Comparison of ENCODE assay signal across 22 mouse cellular contexts in the genomic region with DNA sequence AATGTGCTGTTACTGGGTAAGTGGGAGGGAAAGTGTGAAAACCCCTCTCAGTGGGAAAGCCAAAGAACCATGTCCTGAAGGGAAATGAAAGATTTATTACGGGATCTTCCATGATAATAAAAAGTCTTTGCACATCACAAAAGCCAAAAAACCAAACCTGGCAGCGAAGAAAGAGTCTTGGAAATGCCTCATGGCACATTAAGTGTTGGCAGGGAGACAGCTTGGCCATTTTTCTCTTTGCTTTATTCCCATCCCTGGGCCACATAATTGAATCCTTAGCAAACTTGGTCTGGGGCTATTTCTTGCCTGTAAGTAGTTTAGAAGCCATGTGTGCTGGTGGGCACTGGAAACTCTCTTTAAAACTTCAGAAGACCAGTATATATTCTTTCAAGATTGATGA.
DNase-seq lines count a peak whose midpoint lies in the region; ATAC-seq and TF ChIP-seq lines count a peak whose summit lies in the region.
"Had no signal": no experiment of that assay in that cellular context is flagged by ENCODE, and none has a peak within 500 bp of the region (broad histone marks: within the 10 kb centered on the region; RNA-seq: fewer than 3 reads in every experiment).

No protein-coding gene starts in this region.

- no peak overlapping the region for H3K4me3 ChIP-seq in hindbrain, embryonic 14.5 days (replicated peaks; ENCODE audit: low read length)
- no peak overlapping the region for H3K4me3 ChIP-seq in hindbrain, embryonic 12.5 days
- H3K4me3 ChIP-seq: embryonic facial prominence, embryonic 13.5 days; limb, embryonic 13.5 days; liver, embryonic 13.5 days; stomach, embryonic 15.5 days had no signal

- 60% methylated on average over 2 of the region's 2 CpGs for WGBS in hindbrain, embryonic 14.5 days
- WGBS in hindbrain, embryonic 12.5 days, result 77% methylated on average over 2 of the region's 2 CpGs

- H3K9ac ChIP-seq in hindbrain, embryonic 14.5 days, result no peak overlapping the region
- H3K9ac ChIP-seq in hindbrain, embryonic 12.5 days, result no peak overlapping the region
- H3K9ac ChIP-seq: embryonic facial prominence, embryonic 13.5 days; limb, embryonic 13.5 days; liver, embryonic 13.5 days; stomach, embryonic 15.5 days had no signal

- ATAC-seq in hindbrain, embryonic 14.5 days (ENCODE audit: low FRiP score), result peak; percentile 44; the same call in 1 of the 2 replicates
- no peak for ATAC-seq in hindbrain, embryonic 12.5 days (ENCODE audit: low FRiP score)
- ATAC-seq: forebrain, embryonic 16.5 days; intestine, postnatal 0 days had no signal

- H3K9me3 ChIP-seq in hindbrain, embryonic 14.5 days (ENCODE audit: control insufficient read depth, low read length), result no peaks in the 10 kb centered on the region
- H3K9me3 ChIP-seq in hindbrain, embryonic 12.5 days (replicated peaks), result no peaks in the 10 kb centered on the region
- H3K9me3 ChIP-seq: embryonic facial prominence, embryonic 13.5 days; limb, embryonic 13.5 days; liver, embryonic 13.5 days; stomach, embryonic 15.5 days had no signal

- H3K4me2 ChIP-seq in hindbrain, embryonic 14.5 days (replicated peaks), result no peak overlapping the region
- no peak overlapping the region for H3K4me2 ChIP-seq in hindbrain, embryonic 12.5 days (replicated peaks)
- H3K4me2 ChIP-seq: embryonic facial prominence, embryonic 13.5 days; heart, embryonic 11.5 days; limb, embryonic 13.5 days; liver, embryonic 13.5 days; stomach, embryonic 15.5 days had no signal

- H3K27ac ChIP-seq in hindbrain, embryonic 14.5 days, result no peak overlapping the region; the same call in 1 of the 2 replicates
- no peak overlapping the region for H3K27ac ChIP-seq in hindbrain, embryonic 12.5 days
- H3K27ac ChIP-seq: embryonic facial prominence, embryonic 13.5 days; limb, embryonic 13.5 days; liver, embryonic 13.5 days; stomach, embryonic 15.5 days had no signal

- no peak for TF ChIP-seq POLR2A in brain, embryonic 14.5 days (IDR thresholded peaks at IDR 0.05; ENCODE audit: borderline replicate concordance, extremely low read depth, insufficient read depth, insufficient read length, poor library complexity, severe bottlenecking)

- no peak for TF ChIP-seq CTCF in brain, embryonic 14.5 days (IDR thresholded peaks at IDR 0.05; ENCODE audit: borderline replicate concordance, extremely low read depth, insufficient read depth, insufficient read length)

- DNase-seq in adrenal gland, postnatal 10 days, result peak; percentile 7
- no peak for DNase-seq in adrenal gland, postnatal 4 days (ENCODE audit: low spot score in 2 of 2)
- no peak for DNase-seq in hindbrain, embryonic 14.5 days (ENCODE audit: low spot score)
- DNase-seq in left cerebral cortex, postnatal 4 days, result peak; percentile 13
- no peak for DNase-seq in left cerebral cortex, adult 9 months (ENCODE audit: low spot score in 2 of 2)
- DNase-seq in brain, embryonic 14.5 days (ENCODE audit: low read depth), result peak; percentile 56
- DNase-seq in urinary bladder, postnatal 14 days (ENCODE audit: low spot score), result no peak
- DNase-seq: adrenal gland, postnatal 14 days; cerebellum, adult 9-10 months; gastrocnemius, postnatal 14 days; heart, adult 11 months; liver, embryonic 13.5 days; lung, adult 2 months; lung, postnatal 4 days; thymus, postnatal 25 days had no signal

- intact Hi-C loops in left cerebral cortex, postnatal 4 days (cut with DNase I), result no loop called here

- H3K27me3 ChIP-seq in hindbrain, embryonic 14.5 days (ENCODE audit: control insufficient read depth, insufficient read depth, low read length), result no peaks in the 10 kb centered on the region
- no peaks in the 10 kb centered on the region for H3K27me3 ChIP-seq in hindbrain, embryonic 12.5 days
- H3K27me3 ChIP-seq: embryonic facial prominence, embryonic 13.5 days; limb, embryonic 13.5 days; liver, embryonic 13.5 days; stomach, embryonic 15.5 days had no signal

- no peaks in the 10 kb centered on the region for H3K36me3 ChIP-seq in hindbrain, embryonic 14.5 days (replicated peaks; ENCODE audit: control insufficient read depth, insufficient read depth)
- no peaks in the 10 kb centered on the region for H3K36me3 ChIP-seq in hindbrain, embryonic 12.5 days
- H3K36me3 ChIP-seq: embryonic facial prominence, embryonic 13.5 days; limb, embryonic 13.5 days; liver, embryonic 13.5 days; stomach, embryonic 15.5 days had no signal

- H3K4me1 ChIP-seq in hindbrain, embryonic 14.5 days (replicated peaks; ENCODE audit: control insufficient read depth, insufficient read depth, low read length), result no peaks in the 10 kb centered on the region
- H3K4me1 ChIP-seq in hindbrain, embryonic 12.5 days, result no peaks in the 10 kb centered on the region
- H3K4me1 ChIP-seq: embryonic facial prominence, embryonic 13.5 days; limb, embryonic 13.5 days; liver, embryonic 13.5 days; stomach, embryonic 15.5 days had no signal

Comparison
In these comparisons a context has a peak if more than half of its experiments do, and no peak if none do; other contexts are left out.
1. DNase-seq: peak in adrenal gland, postnatal 10 days (single experiment), left cerebral cortex, postnatal 4 days (single experiment) and brain, embryonic 14.5 days (single experiment); none in adrenal gland, postnatal 4 days (0 of 2), hindbrain, embryonic 14.5 days (single experiment), left cerebral cortex, adult 9 months (0 of 2) and urinary bladder, postnatal 14 days (single experiment).